Mouse (Mus musculus) urinary bladder, adult 18-20 months (tissue): ENCODE measurements around the gene Dohh.

ENCODE experiments used
- DNase-seq, 2 experiments: peaks; one replicate each; pipeline ENCODE4 v3.0.0; 2022; ENCODE audit warnings: low spot score in 2 of 2, mixed read lengths in 2 of 2

Gene Dohh

DNA sequence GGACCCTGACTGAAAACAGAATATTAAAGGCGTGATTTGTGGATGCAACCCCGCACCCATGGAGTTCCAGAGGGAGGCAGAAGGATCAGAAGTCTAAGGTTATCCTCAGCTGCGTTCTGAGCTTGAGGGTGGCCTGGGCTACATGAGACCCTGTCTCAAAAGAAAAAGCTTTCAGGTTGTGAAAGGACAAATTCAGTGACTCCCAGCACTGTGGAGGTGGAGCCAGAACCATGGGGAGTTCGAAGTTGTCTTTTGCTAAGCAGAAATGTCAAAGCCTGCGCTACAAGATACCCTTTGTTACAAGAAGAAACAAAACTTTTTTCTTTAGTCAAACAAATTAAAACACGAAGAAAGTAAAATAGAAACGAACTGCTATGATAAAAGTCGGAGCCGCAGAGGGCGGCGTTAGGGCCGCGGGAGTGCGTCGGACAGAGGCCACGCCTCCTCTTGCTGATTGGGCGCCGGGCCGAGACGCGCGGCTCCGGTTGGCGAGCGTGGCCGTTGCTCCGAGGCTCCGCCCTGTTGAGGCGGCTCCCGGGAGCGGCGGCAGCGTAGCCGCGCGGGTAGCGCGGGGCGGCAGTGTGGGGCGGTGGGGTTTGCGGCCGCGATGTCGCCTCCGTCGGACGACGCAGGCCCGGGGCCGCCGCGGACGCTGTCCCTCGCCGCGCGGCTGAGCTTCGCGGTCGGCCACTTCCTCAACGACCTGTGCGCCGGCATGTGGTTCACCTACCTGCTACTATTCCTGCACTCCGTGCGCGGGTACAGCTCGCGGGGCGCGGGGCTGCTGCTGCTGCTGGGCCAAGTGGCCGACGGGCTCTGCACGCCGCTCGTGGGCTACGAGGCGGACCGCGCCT, 27.0 kb upstream of the Dohh start, which contains the start of gene Mfsd12:
TSS of gene Mfsd12 (plus strand) at position 501 of the 854 bp plus-strand sequence.
- peak; percentile 72 to 87 for DNase-seq

GRCm38 (mm10) chr10:81358209-81358608, 26.0 kb upstream of the Dohh start:
- no peak for DNase-seq

DNA sequence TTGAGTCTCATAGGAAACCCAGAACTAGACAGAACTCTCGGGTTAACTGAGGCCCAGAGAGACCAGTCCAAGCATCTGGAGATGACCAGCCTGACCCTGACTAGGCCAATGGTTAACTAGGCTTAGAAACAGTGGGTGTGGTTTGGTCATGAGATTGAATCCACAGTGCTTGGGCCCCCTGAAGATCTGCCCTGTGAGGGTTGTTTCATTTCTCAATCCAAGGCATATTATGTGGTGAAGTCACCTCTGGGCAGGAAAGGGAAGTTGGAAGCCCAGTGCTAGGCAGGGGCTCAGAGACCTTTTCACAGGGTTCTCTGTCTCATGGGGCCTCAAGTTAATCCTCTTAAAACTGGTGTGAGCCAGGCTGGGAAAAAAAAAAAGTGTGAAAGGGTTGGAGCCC, 25.4 kb upstream of the Dohh start:
- DNase-seq: no peak

DNA sequence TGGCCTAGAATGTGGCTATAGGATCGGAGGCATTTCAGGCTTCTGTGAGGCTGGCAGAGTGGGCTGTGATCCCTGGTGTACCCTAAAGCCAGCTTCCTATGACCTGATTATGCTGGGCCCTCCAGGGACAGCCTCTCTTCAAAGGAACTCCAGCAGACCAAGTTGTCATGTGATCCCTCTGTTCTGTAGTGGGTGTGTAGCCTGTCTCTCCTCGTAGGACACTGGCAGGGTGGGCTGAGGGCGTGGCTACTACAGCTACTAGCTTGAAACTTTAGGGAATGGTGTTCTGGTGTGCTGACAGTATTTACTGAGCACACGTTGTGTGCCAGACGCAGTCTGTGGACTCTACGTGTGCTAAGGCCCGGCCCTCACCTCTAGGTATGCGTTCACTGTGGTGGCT, 23.5 kb upstream of the Dohh start:
- DNase-seq: no peak

- no peak for DNase-seq
Observed at GRCm38 (mm10) chr10:81362336-81362949, 21.8 kb upstream of the Dohh start.

GRCm38 (mm10) chr10:81363436-81364346, 20.5 kb upstream of the Dohh start:
- DNase-seq: no peak

DNA sequence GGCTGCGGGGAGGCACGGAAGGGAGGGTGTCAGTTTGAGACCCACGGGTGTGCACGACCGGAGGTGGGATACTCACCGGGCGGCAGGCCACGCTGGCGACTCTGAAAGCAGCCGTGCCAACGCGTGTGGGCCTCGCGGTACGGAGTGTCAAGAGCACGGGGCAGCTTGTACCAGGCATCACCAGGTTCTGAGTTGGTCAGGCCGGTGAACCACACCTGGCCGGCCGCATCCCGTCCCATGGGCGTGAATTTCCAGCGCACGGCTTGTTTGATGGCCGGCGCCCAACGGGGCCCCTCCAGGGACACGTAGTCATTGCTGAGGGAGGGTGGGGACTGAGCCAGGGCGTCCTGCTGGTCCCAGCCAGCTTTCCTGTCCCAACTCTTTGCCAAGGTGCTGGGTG, 19.6 kb upstream of the Dohh start:
- no peak for DNase-seq

DNA sequence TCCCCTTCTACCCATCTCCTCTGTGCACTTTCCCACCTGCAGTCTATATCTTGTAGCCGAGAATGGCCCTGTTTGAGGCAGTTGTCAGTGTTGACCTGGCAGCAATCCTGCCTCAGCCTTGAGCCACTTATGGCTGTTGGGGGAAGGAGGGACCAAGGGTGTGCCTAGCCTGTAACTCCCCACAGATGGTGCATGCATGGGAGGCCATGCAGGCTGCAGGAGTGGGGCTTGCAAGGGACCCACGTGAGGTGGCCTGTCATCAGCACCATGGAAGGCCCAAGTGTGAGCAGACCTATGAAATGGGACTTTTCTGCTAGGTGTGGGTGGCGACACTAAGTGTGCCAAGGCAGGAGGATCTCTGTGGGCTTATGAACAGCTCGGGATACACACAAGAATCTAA, 19.2 kb upstream of the Dohh start:
- DNase-seq: no peak

DNA sequence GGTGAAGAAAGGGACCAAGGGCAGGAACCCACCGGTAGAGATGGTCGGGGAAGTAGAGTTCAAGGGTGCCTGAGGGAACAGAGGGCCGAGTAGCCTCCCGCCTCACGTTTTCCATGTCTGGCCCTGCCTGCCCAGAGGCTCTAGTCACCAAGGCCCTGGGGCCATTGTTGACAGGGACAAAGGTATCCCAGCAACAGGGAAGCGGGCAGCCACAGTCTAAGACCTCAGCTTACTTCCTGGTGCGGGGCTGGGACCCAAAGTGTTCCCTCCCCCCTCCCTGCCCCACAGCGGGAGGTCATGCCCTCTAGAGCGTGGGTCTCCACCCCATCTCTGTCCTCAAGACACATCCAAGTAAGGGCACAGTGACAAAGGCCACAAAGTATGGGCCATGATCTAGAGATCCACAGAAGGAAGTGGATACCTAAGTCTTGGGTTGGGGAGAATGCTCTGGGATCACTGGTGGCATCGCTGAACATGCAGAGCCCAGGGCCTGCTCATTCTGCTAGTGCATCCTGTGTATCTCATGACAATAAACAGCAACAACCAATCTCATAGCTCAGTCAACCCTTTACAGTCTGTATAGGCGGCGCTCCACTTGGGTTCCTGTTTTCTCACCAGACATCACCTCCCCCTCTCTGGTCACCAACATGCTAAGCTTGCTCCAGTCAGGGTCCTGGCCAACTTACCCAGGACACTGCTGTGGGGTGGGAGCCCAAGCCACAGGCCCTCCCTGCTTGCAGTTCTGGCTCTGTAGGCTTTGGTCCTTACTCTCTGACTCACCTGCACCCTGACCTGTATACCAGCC, 18.4 kb upstream of the Dohh start, which contains the start of gene 4930404N11Rik:
TSS of gene 4930404N11Rik (minus strand) at position 145 of the 805 bp plus-strand sequence.
- DNase-seq: no peak

GRCm38 (mm10) chr10:81366477-81367206, 17.6 kb upstream of the Dohh start:
- DNase-seq: no peak

- DNase-seq: no peak
Observed at GRCm38 (mm10) chr10:81367207-81367495, 17.1 kb upstream of the Dohh start.

DNA sequence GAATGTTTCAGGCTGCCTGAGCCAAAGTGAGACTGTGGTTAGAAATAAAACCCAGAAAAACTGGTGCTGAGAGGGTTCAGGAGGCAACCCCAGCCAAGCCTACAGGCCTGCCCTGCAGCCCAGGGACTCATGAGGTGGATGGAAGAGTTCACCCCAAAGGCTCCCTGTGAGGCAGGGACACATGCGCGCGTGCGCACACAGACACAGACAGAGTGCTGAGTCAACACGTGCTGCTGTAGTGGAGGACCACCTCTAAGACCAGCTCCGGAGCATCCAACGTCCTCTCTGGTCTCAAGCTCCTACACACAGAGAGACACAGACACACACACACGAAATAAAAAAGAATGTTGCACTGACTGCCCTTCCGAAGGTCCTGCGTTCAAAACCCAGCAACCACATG, 8.9 kb upstream of the Dohh start:
- no peak for DNase-seq

DNA sequence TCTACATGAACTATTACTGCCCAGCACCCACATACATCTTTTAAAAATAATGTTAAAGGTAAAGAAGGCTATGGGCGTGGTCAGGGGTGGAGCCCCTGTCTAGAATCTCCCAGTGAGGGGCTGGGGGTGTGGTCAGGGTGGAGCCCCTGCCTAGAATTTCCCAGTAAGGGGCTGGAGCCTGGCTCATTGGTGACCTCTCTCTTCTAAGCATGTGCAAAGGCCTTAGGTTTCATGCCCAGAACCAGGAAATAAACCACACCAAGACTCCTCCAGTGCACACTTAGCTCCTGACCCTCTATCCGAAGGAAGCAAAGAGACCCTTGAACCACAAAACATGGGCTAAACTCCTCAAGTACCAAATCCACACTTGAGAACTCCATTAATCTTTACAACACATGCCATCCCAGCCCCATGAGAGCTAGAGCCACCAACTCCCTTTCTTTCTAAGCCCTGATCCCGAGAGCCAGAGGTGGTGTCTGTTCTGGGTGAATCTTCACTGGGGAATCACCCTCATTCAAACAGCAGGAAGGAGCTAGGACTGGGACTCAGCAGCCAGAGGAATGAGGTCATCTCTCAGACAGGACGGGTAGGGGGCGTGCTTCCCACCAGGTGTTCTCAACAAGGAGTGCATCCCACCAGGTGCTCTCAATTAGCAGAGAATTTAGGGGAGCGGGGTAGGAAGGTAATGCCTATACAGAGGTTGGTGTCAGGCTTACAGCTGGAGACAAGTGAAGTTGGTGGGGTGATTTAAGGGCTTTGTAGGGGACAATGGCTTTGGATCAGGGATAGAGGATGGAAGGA, 7.5 kb upstream of the Dohh start:
- no peak for DNase-seq

DNA sequence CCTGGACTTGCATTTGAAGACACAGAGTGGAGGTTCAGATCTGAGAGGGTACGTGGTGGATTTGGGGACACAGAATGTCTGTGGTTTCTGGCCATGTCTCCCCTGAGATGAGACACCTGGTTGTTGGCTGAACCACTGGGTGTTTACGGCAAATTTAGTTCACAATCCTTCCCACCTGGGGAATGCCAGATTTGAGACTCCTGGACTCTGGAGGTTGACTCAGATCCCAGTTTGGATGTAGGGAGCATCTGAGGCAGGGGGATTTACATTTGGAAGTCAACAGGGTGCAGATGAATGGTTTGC, 6.9 kb upstream of the Dohh start:
- DNase-seq: no peak

- no peak for DNase-seq
Observed at GRCm38 (mm10) chr10:81377793-81378552, 6.3 kb upstream of the Dohh start, which contains the start of gene Fzr1. Gene Fzr1, minus strand, starts transcription at chr10:81378516.

DNA sequence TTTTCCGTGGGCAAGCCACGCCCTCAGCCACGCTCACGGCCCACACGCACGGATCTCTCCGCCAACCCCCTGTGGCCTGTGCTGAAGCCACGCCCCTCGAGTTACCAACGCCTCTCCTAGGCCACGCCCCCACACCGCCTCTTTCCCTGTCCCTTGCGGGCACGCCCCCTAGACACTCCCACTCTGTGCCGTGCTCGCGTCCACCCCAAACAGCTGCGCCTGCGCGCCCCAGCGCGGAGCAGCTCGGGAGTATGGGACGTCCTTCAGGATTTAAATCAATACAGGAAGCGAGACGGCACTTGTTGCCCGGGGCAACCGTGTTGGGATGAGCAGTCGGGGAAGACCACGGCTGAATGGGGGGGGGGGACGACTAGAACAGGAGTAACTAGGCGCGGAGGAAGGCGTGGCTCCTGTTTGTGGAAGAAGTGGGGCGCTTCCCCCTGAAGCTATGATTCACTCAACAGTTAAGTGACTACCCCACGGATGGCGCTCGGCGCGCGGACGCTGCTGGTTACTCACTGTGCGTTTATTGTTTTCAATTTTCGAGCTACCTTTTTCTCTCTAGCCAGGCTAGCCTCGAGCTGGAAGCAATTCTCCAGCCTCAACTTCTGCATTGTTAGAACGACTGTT, 5.6 kb upstream of the Dohh start:
- peak; percentile 100 for DNase-seq

- no peak for DNase-seq
Observed at GRCm38 (mm10) chr10:81379183-81379553, 5.1 kb upstream of the Dohh start.

GRCm38 (mm10) chr10:81379809-81380378, 4.3 kb upstream of the Dohh start:
- DNase-seq: no peak

- DNase-seq: no peak
Observed at GRCm38 (mm10) chr10:81382039-81382438, 2.2 kb upstream of the Dohh start.
